Mouse (Mus musculus) right cerebral cortex, postnatal 10 days (tissue): ENCODE results near the gene Wdr81.

Experiments
- DNase-seq, 2 experiments: peaks; one replicate each; pipeline ENCODE4 v3.0.0; 2021; ENCODE audit warnings: low spot score in 2 of 2

The Wdr81 gene

GRCm38 (mm10) chr11:75438194-75438593 is 16.3 kb downstream of the Wdr81 start:
- no peak for DNase-seq

GRCm38 (mm10) chr11:75434138-75434537 is 20.4 kb downstream of the Wdr81 start:
- no peak for DNase-seq

DNA sequence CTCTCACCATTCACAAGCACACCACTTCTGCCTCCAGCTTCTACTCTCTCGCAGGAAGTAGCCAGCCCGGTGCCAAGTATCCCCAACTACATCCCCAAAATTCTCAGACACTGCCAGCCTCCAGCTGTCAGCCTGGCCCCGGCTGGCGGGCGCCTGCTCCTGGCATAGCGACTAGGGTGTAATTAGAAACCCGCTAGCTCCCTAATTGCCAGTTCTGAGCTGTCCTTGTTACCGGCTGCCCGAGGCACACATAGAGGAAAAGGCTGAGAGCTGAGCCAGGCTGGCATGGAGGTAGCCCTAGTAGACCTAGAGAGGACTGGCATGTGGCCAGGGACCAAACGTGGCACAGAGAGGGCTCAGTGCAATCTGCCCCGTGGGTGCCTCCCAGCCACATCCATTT is 23.2 kb downstream of the Wdr81 start:
- peak; percentile 92 to 93 for DNase-seq

- DNase-seq: no peak
These were observed 25.4 kb downstream of the Wdr81 start for GRCm38 (mm10) chr11:75429019-75429705.

GRCm38 (mm10) chr11:75424459-75424858 is 30.1 kb downstream of the Wdr81 start:
- DNase-seq: no peak

- DNase-seq: no peak
These were observed 30.5 kb downstream of the Wdr81 start for GRCm38 (mm10) chr11:75424033-75424432.

- DNase-seq: no peak
These were observed 31.4 kb downstream of the Wdr81 start for GRCm38 (mm10) chr11:75423091-75423490.

DNA sequence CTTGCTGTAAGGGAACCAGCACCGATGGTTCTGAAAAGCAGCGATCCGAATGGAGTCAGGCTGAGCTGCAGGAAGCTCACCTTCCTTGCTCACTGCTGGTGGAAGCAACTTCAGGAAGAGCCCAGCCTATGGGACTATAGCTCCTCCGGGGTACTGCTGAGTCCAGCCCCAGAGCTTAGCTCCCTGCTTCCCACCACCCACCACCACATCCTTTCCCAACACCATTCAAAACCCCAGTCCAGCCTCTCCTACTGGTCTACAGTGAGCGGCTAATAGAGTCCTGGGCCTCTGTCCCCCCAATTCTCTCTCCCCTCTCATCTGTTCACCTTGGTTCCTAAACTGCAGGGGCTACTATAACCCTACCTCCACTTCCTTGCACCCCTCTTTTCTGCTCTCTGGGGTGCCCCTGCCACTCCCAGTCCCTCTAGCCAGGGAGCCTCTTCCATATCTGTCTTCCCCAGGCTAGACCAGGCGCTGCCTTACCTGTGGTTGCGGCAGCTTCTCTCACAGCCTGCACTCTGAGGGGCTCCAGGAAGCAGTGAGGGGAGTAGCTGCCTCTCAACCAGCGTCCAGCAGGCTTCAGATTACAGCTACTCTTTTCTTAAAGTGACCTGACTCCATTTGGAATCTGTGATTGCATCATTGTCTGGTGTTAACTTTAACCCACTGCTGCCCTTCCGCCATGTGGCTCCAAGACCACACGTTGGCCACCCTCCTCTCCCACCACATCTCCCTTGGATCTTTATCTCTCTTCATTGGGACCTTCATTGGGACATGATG is 32.3 kb downstream of the Wdr81 start, which contains the start of gene Serpinf1:
TSS of gene Serpinf1 (minus strand) at position 689 of the 780 bp plus-strand sequence.
- no peak for DNase-seq

GRCm38 (mm10) chr11:75421375-75422012 is 33.0 kb downstream of the Wdr81 start:
- no peak for DNase-seq

- DNase-seq: no peak
These were observed 33.6 kb downstream of the Wdr81 start for GRCm38 (mm10) chr11:75420810-75421374.

DNA sequence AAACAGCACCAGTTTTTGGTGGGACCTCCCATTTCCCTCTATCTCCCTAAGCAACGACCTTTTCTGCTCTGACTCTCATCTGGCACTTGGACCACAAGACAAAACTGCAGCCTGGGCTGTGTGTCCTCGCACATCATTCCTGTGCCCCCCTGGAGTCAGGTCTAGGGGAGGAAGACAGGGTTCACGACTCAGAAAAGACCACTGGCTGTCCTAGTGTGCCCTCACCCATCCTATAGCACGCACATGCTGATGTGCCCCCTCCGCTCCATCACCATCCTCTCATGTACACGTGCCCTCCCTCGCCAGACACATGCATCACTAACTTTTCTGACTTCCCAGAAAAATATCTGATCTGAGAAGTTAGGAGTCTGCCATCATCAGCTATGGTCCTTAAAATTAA is 34.5 kb downstream of the Wdr81 start:
- DNase-seq: no peak

DNA sequence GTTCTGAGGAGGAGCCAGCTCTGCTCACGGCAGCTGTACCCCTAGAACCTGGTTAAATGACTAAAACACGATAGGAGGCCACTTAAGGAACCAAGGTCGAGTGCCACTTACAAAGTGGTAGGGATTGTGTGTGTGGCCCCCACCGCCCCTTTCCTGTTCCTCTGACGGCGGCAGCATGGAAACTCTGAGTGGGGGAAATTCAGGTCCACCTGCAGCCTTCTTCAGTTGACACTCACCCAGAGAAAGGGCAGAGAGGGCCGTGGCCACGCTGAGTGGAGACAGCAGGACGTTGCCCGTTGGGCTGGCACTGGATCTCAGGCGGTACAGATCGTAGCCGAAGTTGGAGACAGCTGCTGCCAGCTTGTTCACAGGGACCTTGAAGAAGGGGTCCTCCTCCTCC is 38.5 kb downstream of the Wdr81 start:
- no peak for DNase-seq

DNA sequence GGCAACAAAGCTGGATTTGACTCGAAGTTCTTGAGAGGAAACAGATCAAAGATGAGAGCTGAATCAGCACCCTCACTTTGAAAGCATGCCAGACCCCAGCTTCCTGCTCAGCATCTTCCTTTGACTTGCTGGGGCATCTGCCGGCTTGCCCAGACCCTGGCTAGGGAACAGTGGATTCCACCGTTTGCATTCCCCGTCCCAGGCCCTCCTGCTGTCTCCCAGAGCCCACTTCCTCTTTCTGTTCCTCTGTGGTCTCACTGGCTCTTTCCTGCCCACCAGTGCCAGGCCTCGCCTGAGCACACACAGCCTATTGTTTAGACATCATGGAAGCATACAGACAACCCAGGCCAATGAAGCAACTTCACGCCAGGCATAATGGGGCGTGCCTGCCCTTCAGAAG is 39.4 kb downstream of the Wdr81 start:
- DNase-seq: peak; percentile 52 to 60

- DNase-seq: no peak
These were observed 43.9 kb downstream of the Wdr81 start for GRCm38 (mm10) chr11:75410591-75410990.

- no peak for DNase-seq
These were observed 44.6 kb downstream of the Wdr81 start for GRCm38 (mm10) chr11:75409679-75410575.

DNA sequence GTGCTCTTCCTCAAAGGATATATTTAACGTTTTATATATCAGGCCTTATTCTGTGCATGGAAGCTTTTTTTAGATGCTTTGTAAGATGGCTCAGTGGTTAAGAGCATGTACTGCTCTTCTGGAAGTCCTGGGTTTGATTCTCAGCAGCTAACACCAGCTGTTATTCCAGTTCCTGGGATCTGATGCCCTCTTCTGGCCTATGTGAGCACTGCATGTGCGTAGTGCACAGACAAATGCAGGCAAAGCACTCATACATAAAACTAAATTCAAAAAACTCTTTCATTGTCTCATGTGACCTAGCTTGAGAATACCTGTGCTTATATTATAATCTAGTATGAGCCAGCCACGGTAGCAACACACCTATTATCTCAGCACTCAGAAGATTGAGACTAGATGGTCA is 47.7 kb downstream of the Wdr81 start:
- no peak for DNase-seq

DNA sequence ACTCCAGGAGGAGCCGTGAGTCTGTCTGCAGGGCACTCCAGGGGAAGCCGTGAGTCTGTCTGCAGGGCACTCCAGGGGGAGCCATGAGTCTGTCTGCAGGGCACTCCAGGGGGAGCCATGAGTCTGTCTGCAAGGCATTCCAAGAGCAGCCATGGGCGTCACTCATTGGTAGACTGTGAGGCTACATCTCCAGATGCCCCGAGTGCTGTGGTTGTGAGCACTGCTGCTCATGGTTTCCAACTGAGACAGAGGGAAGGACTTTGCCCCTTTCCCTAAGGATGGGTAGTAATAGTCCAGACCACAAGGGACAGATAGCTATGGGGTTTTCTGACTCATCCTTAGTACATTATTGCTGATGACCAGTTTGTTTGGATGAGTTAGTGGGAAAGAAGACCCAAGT is 48.4 kb downstream of the Wdr81 start:
- no peak for DNase-seq

DNA sequence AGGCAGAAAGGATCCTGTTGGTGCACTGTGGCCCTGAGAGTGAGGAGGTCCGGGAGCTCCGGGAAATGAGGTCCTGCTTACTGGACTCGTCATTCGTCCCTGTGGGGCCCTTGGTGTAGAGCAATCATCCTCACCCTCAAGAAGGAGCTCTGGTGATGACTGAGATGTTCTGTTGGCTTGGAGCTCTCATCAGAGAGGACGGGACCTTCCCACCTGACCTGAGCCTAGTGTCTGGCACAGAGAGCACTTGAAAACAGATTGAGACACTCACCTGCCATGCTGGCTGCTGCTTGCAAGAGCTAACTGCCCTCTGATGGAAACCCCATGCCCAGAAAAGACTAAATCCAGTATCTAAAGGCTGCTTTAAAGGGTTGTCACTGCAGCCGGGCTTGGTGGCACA is 49.7 kb downstream of the Wdr81 start:
- no peak for DNase-seq

DNA sequence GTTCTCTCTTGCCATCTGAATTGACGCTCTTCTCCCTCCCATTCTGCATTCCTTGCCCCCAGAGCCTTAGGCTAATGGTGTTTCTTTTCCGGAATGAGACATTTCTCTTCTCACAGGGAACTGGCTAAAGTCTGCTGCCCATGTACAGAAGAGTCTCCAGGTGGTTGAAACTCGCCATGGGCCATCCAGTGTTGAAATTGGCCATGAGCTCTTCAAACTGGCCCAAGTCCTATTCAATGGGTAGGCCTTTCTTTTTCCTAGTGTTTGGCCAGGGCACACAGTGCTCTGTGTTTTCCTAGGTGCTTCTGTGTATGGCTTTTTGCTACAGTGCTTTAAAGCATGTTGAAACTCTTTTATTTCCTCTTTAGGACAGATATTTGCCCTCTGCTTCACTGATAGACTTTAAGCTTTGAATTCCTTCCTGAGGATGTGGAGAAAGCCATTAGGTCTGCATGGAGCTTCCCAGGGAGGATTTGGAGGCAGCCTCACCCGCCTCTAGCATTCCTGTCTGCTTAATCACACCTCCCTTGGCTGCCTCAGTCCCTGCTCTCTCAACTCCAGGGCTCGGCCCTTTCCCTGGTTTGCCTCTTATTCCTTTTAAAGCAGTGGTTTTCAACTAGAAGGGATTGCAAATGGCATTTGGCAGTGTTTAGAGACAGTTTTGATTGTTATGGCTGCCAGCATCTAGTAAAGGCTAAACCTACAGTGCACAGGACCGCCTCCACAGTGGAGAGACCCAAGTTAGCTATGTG is 51.0 kb downstream of the Wdr81 start:
- DNase-seq: no peak

DNA sequence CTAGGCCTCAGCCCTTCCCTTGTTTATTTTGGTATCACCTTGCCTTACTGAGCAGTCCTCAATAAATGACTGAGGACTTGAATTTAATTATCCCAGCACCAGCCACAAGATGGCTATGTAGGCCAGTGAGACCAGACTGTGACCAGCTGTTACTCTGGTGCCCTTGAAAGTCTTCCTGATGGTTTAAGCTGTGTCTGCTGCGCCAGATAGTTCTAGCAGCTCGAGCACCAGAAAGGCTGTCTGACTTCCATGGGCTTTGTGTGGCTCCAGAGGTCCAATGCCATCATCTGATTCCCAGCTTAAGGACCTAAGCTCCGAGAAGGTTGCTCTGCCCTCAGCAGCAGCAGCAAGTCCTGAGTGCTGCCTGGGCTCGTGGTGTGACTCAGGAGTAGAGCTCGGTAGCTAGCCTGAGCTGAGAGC is 52.2 kb downstream of the Wdr81 start:
- peak; percentile 62 to 74 for DNase-seq

DNA sequence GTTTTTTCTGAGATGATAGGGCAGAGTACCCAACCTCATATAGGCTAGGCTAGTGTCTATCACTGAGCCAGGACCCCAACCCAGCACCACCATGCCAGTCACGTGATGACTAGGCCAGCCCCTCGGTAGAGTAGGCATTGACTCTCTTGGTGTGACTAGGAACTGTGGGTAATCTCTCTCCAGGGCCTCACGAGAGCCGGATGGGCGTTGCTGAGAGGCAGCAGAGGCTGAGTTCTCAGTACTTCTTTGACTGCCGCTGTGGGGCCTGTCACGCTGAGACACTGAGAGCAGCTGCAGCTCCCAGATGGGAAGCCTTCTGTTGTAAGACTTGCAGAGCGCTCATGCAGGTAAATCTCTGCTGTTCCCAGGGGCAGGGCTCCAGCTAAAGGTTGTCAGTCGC is 54.4 kb downstream of the Wdr81 start:
- DNase-seq: peak in 1 of 2 experiments; percentile 52
